Mouse (Mus musculus) embryonic facial prominence, embryonic 14.5 days (tissue): Measurements from ENCODE around the gene 1190007I07Rik. TPM values are rescaled to one million over a fixed set of nuclear protein-coding genes. Genes with fewer than 3 reads are reported as not detected.

Experiments
- ATAC-seq: fragments of 200-750 bp; cut with Nextera tagmentation; 2 replicates; pipeline ENCODE4 v1.8.0; 2017; ENCODE audit warnings: low read depth, moderate number of reproducible peaks, moderate TSS enrichment
- DNase-seq: peaks from one replicate; pipeline ENCODE4 v3.0.0-alpha.2; 2015; ENCODE audit warnings: low spot score
- H3K27ac ChIP-seq: fragments of 300-500 bp; sonication (generic); replicated peaks from 2 replicates; pipeline ENCODE4 v1.5.1; 2014; ENCODE audit warnings: low read depth, mild to moderate bottlenecking, low read length, moderate library complexity
- H3K27me3 ChIP-seq: fragments of 300-500 bp; sonication (generic); replicated peaks from 2 replicates; pipeline ENCODE4 v1.6.1; 2014; ENCODE audit warnings: low read length; ENCODE audit not compliant: control insufficient read depth, insufficient read depth
- H3K36me3 ChIP-seq: fragments of 300-500 bp; sonication (generic); 2 replicates; pipeline ENCODE4 v1.6.1; 2014; ENCODE audit warnings: low read length, mixed read lengths; ENCODE audit not compliant: control insufficient read depth, insufficient read depth
- H3K4me1 ChIP-seq: fragments of 300-500 bp; sonication (generic); 2 replicates; pipeline ENCODE4 v1.6.1; 2014; ENCODE audit warnings: antibody characterized with exemption, low read length; ENCODE audit not compliant: control insufficient read depth, insufficient read depth
- H3K4me2 ChIP-seq: fragments of 300-500 bp; sonication (generic); 2 replicates; pipeline ENCODE4 v1.6.1; 2014; ENCODE audit warnings: low read depth, mild to moderate bottlenecking, low read length, moderate library complexity, mixed read lengths
- H3K4me3 ChIP-seq: fragments of 300-500 bp; sonication (generic); 2 replicates; pipeline ENCODE4 v1.5.1; 2014; ENCODE audit warnings: low read depth, mild to moderate bottlenecking, low read length
- H3K9ac ChIP-seq: fragments of 300-500 bp; sonication (generic); 2 replicates; pipeline ENCODE4 v1.6.1; 2014; ENCODE audit warnings: low read depth, mild to moderate bottlenecking, low read length, moderate library complexity, mixed read lengths
- H3K9me3 ChIP-seq: fragments of 300-500 bp; sonication (generic); 2 replicates; pipeline ENCODE4 v1.6.1; 2016; ENCODE audit warnings: low read length; ENCODE audit not compliant: control insufficient read depth
- WGBS: fragments of 180-500 bp; shearing (Covaris S2); extraction: QIAGEN DNeasy Blood & Tissue Kit; methylation state at CpG from one replicate; pipeline ENCODE4 v1.1.7; 2014; 5-methylcytosine and 5-hydroxymethylcytosine counted together
- polyA plus RNA-seq: library from polyadenylated mRNA; unstranded; fragments of >200 nt; fragmentation: Nextera tagmentation; extraction: Ambion mirVana; gene quantifications from 2 replicates; pipeline ENCODE4 v1.2.1, GENCODE M21; 2014

Gene 1190007I07Rik
- 33.0 and 35.0 TPM in 2 replicates for polyA plus RNA-seq

DNA sequence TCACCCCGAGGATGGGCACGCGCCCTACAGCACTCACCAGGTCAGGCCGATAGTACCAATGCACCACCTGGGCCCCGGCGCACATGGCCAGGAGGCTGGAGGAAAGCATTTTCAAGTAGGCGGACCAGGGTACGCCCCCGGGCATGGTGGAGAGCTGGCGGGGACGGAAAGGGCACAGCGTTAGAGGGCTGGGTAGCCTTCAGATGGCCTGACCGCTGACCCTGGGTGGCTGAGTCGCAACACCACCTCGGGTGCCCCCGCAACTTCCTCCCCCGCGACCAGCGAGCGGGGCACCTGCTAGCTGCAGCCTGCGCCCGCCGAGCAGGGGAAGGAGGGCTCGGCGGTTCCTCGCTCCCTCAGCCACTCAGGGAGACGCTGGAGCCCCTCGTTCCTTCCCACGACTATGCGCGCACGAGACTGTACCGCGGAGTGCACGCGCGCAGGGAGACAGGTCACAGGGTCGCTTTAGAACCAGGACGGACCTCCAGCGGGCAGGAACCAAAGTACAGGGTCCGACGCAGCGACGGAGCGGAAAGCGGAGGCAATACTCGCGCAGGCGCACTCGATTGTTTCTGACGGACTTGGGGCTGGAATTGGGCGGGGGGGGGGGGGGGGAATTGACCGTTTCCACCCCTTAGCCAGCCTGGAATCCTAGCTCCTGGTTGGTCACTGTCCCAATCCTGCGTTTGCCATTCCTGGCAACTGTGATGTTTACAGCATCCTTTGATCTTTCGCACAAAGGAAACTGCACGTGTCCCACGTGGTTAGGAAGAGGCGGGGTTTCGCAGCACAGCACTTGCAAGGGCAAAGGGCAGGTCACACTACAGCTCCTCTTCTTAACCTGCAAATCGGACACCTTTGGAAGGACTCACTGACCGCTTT, at the start of gene 1190007I07Rik:
Gene 1190007I07Rik (minus strand): TSS at position 558 of the 882 bp plus-strand sequence.
- under 1% methylated on average over 36 of the region's 61 CpGs for WGBS
- Histone ChIP-seq H3K36me3 (no peaks in the 10 kb centered on the region), H3K9me3 (no peaks in the 10 kb centered on the region), H3K4me2 (peak within 1 kb of the TSS; percentile 67), H3K4me1 (peaks cover 6% of the 10 kb centered on the region), H3K4me3 (peak within 1 kb of the TSS; percentile 69), H3K9ac (peak within 1 kb of the TSS; percentile 77), H3K27ac (peak within 1 kb of the TSS; percentile 81), H3K27me3 (no peaks in the 10 kb centered on the region)
- ATAC-seq = peak; percentile 92
- DNase-seq = peak; percentile 95

DNA sequence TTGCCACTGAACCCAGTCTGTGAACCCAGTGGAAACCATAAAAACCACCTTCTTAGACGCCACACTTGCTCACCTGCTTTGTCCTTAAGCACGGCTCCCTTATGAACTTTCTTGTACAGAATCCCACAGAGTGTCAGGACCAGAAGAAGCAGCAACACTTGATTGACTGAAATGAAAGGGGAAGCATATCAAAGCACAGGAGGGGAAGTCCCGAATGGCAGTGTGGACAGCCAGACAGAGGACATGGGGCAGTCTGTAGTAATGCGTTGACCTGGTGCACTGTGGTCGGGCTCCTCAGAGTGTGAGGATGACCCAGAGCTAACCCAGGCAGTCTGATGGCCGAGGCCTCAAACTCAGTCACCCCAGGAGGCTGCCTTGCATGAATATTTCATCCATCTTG, 47.2 kb upstream of the 1190007I07Rik start:
- no peak overlapping the region for H3K4me3 ChIP-seq
- ATAC-seq (no peak), DNase-seq (no peak)
- 74% methylated on average over 6 of the region's 6 CpGs for WGBS
- H3K27me3 ChIP-seq = no peaks in the 10 kb centered on the region
- H3K9me3 ChIP-seq = no peaks in the 10 kb centered on the region
- peaks cover 5% of the 10 kb centered on the region; the same call in 1 of the 2 replicates for H3K36me3 ChIP-seq
- H3K4me1 ChIP-seq = no peaks in the 10 kb centered on the region
- no peak overlapping the region for H3K9ac ChIP-seq
- H3K27ac ChIP-seq = no peak overlapping the region
- no peak overlapping the region for H3K4me2 ChIP-seq

DNA sequence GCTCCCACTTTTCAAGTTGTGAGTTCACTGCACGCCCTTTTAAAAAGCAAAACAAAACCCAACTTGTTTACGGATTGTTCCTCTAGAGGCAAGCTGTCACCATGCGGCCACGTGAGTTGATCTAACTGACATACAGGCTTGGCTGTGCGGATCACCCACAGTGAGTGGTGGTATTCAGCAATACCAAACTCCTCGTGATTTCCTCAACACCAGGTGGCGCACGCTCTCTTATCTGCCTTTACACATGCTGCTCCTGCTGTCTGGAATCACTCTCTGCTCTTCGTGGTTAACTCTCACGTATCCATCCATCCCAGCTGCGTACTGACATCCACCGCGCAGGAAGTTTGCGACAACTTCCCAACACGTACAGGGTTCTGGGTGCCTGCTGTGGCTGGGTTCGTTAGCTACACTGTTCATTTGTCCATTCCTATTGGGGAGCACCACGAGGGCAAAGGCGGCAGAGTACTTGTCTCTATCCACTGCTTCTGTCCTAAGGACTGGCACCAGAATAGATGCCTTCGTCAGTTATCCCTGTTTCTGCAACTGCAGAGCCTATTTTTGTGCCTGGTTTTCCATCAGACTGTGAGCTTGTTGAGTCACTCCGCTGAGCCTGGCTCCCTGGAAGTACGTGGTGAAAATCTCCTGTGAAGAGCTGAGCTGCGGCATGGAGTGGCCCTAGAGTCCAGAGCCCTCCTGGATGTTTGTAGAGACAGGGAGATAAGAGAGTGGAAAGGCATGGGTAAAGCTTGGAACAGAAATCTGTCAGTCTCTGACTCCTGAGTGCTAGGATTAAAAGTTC, 43.6 kb upstream of the 1190007I07Rik start:
- WGBS = 18% methylated on average over 22 of the region's 22 CpGs
- H3K4me2 ChIP-seq = peak overlapping the region; percentile 37
- no peak overlapping the region for H3K27ac ChIP-seq
- H3K4me1 ChIP-seq = no peaks in the 10 kb centered on the region
- peak; percentile 94 for DNase-seq
- no peak overlapping the region for H3K9ac ChIP-seq
- H3K9me3 ChIP-seq = no peaks in the 10 kb centered on the region
- H3K4me3 ChIP-seq = no peak overlapping the region; the same call in 1 of the 2 replicates
- peak; percentile 96 for ATAC-seq
- H3K27me3 ChIP-seq = no peaks in the 10 kb centered on the region
- H3K36me3 ChIP-seq = peaks cover 5% of the 10 kb centered on the region; the same call in 1 of the 2 replicates

DNA sequence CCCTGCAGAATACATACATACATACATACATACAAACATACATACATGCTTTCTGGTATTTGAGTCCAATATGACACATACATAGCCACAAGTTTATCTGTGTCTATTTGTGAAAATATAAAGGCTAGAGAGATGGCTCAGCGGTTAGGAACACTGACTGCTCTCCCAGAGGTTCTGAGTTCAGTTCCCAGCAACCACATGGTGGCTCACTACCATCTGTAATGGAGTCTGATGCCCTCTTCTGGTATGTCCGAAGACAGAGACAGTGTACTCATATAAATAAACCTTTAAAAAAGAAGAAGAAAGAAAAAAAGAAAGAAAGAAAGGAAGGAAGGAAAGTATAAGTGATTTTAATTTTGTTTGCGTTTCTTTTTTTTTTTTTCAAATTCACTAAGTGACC, 42.9 kb upstream of the 1190007I07Rik start:
- Histone ChIP-seq H3K9ac (no peak overlapping the region), H3K9me3 (no peaks in the 10 kb centered on the region), H3K4me2 (no peak overlapping the region), H3K4me3 (no peak overlapping the region), H3K27me3 (no peaks in the 10 kb centered on the region), H3K27ac (no peak overlapping the region), H3K4me1 (no peaks in the 10 kb centered on the region), H3K36me3 (peaks cover 5% of the 10 kb centered on the region; the same call in 1 of the 2 replicates)
- DNase-seq (no peak), ATAC-seq (no peak)
- 64% methylated on average over 3 of the region's 3 CpGs for WGBS

DNA sequence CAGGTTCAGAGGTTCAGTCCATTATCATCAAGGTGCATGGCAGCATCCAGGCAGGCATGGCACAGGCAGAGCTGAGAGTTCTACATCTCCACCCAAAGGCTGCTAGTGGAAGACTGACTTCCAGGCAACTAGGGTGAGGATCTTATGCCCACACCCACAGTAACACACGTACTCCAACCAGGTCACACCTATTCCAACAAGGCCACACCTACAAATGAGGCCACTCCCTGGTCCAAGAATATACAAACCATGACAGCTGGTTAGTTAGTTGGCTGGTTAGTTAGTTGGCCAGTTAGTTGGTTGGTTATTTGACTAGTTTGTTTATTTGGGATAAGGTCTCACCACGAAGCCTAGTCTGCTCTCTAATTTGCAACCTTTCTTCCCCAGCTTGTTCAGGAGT, 40.3 kb upstream of the 1190007I07Rik start:
- H3K27ac ChIP-seq = no peak overlapping the region
- no peaks in the 10 kb centered on the region for H3K9me3 ChIP-seq
- no peaks in the 10 kb centered on the region for H3K4me1 ChIP-seq
- ATAC-seq (no peak), DNase-seq (no peak)
- H3K36me3 ChIP-seq = no peaks in the 10 kb centered on the region
- H3K9ac ChIP-seq = no peak overlapping the region
- no peak overlapping the region for H3K4me3 ChIP-seq
- 86% methylated on average over 2 of the region's 2 CpGs for WGBS
- H3K27me3 ChIP-seq = no peaks in the 10 kb centered on the region
- H3K4me2 ChIP-seq = no peak overlapping the region

DNA sequence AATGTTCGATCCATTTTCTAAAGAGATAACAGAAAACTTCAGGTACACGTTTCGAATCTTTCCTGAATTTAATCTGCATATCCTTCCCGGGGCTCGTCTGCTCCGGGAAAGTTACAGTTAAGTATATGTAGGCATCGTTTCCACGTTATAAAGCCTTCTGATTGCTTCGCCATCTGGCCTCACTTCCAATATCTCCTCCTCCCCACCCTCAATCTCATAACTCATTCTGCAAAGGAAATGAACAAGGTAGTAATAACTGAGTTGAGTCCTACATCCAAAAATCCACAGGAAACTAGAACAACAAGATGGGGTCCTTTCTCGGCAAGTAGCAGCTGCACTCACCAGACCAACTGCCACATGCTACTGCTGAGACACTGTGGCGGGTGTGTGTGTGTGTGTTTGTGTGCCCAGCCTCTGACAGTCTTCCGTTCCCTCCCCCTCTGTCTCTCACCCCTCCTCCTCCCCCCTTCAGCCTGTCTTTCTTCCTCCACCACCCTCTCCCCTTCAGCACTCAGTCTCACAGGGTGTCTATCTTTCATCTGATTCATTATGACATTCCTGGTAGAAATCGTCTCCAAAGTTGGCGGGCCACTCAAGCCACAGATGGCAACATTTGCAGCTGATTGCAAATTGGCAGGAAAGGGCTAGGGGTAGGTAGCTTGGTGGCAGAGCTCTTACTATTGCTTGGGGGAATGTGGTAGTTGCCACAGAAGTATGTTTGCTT, 39.4 kb upstream of the 1190007I07Rik start:
- Histone ChIP-seq H3K9ac (no peak overlapping the region), H3K27me3 (no peaks in the 10 kb centered on the region), H3K4me3 (no peak overlapping the region), H3K27ac (no peak overlapping the region), H3K4me2 (no peak overlapping the region), H3K4me1 (no peaks in the 10 kb centered on the region), H3K9me3 (no peaks in the 10 kb centered on the region), H3K36me3 (no peaks in the 10 kb centered on the region)
- 79% methylated on average over 14 of the region's 14 CpGs for WGBS
- ATAC-seq (no peak), DNase-seq (no peak)

DNA sequence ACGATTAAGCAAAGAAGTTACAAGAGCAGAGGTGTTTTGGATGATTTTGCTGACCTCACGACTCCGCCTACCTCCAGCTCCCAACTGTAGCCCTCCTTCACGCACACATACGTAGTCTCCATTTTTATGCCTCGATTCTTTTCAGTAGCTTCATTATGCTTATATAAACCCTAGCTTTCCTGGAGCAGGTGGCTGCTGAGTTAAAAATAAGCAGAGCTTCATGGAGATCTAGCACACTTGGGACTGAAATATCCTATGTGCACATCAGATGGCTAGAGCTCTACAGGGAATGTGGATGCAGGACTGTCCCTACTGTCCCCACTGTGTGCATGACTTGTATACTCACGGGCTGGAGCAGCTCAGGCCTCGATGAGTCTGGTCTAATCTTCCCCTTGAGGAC, 38.8 kb upstream of the 1190007I07Rik start:
- Histone ChIP-seq H3K36me3 (no peaks in the 10 kb centered on the region), H3K9me3 (no peaks in the 10 kb centered on the region), H3K9ac (no peak overlapping the region), H3K27ac (no peak overlapping the region), H3K4me3 (no peak overlapping the region), H3K4me1 (no peaks in the 10 kb centered on the region), H3K4me2 (no peak overlapping the region), H3K27me3 (no peaks in the 10 kb centered on the region)
- ATAC-seq (no peak), DNase-seq (no peak)
- 90% methylated on average over 8 of the region's 8 CpGs for WGBS

DNA sequence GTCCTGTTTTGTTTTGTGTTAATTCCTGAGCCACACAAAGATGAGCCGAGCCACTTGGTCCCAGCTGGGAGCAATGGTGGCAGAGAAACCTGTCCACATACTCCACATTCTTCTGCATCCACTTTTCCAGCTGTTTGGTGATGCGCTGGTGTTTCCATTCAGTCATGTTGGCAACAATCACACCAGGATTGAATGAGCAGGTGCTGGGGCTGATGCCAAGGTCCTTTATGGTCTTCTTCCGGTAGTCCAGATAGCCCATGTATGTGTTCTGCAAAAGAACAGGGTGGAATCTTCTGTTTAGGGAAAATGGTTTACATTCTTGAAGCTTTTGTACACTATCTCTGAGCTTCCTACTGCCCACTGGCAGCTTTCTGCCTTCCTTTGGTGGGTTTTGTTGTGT, 31.6 kb upstream of the 1190007I07Rik start:
- H3K27ac ChIP-seq = no peak overlapping the region
- H3K9me3 ChIP-seq = no peaks in the 10 kb centered on the region
- WGBS = 79% methylated on average over 3 of the region's 3 CpGs
- H3K27me3 ChIP-seq = no peaks in the 10 kb centered on the region
- H3K4me2 ChIP-seq = no peak overlapping the region
- no peak overlapping the region for H3K4me3 ChIP-seq
- DNase-seq = no peak
- H3K9ac ChIP-seq = no peak overlapping the region
- H3K4me1 ChIP-seq = no peaks in the 10 kb centered on the region
- ATAC-seq = no peak
- peaks cover 25% of the 10 kb centered on the region for H3K36me3 ChIP-seq
